Mouse (Mus musculus) forebrain, postnatal 0 days (tissue): ENCODE data around the gene Ttc23. TPM values are rescaled to one million over a fixed set of nuclear protein-coding genes. Genes with fewer than 3 reads are reported as not detected.
A peak's percentile ranks its signal among the peaks of the same experiment; 100 is the strongest.

Experiments used
- ATAC-seq: fragments of 200-750 bp; cut with Nextera tagmentation; 2 replicates; pipeline ENCODE4 v1.8.0; 2017; ENCODE audit warnings: mild to moderate bottlenecking, moderate library complexity
- DNase-seq: peaks from one replicate; pipeline ENCODE4 v3.0.0-alpha.2; 2015
- H3K27ac ChIP-seq: fragments of 300-500 bp; sonication (generic); 2 replicates; pipeline ENCODE4 v1.5.1; 2014; ENCODE audit warnings: low read depth, mild to moderate bottlenecking, antibody characterized with exemption, low read length, moderate library complexity, mixed read lengths
- H3K27me3 ChIP-seq: fragments of 300-500 bp; sonication (generic); 2 replicates; pipeline ENCODE4 v1.6.1; 2014; ENCODE audit warnings: mild to moderate bottlenecking, low read length, mixed read lengths; ENCODE audit not compliant: insufficient read depth
- H3K36me3 ChIP-seq: fragments of 300-500 bp; sonication (generic); 2 replicates; pipeline ENCODE4 v1.6.1; 2014; ENCODE audit warnings: mild to moderate bottlenecking, moderate library complexity; ENCODE audit not compliant: insufficient read depth
- H3K4me1 ChIP-seq: fragments of 300-500 bp; sonication (generic); 2 replicates; pipeline ENCODE4 v1.6.1; 2014; ENCODE audit warnings: antibody characterized with exemption; ENCODE audit not compliant: insufficient read depth
- H3K4me2 ChIP-seq: fragments of 300-500 bp; sonication (generic); 2 replicates; pipeline ENCODE4 v1.6.1; 2014; ENCODE audit warnings: low read depth, mild to moderate bottlenecking, moderate library complexity
- H3K4me3 ChIP-seq: fragments of 300-500 bp; sonication (generic); 2 replicates; pipeline ENCODE4 v1.5.1; 2014; ENCODE audit warnings: low read depth, low read length, mixed read lengths
- H3K9ac ChIP-seq: fragments of 300-500 bp; sonication (generic); 2 replicates; pipeline ENCODE4 v1.6.1; 2014; ENCODE audit warnings: mild to moderate bottlenecking
- H3K9me3 ChIP-seq: fragments of 300-500 bp; sonication (generic); 2 replicates; pipeline ENCODE4 v1.6.1; 2016; ENCODE audit warnings: low read length
- CTCF ChIP-seq: sonication (generic); IDR thresholded peaks from 2 replicates; pipeline ENCODE4 v1.5.1; 2016; ENCODE audit warnings: antibody characterized with exemption, control low read depth, low read depth
- WGBS: fragments of 180-500 bp; shearing (Covaris S2); extraction: QIAGEN DNeasy Blood & Tissue Kit; methylation state at CpG from one replicate; pipeline ENCODE4 v1.1.7; 2014; 5-methylcytosine and 5-hydroxymethylcytosine counted together
- polyA plus RNA-seq: library from polyadenylated mRNA; unstranded; fragments of >200 nt; fragmentation: Nextera tagmentation; extraction: Ambion mirVana; gene quantifications from 2 replicates; pipeline ENCODE4 v1.2.1, GENCODE M21; 2015
- total RNA-seq: library from RNA; depleted of rRNA; stranded (reverse); fragments of >200 nt; gene quantifications from 2 replicates; pipeline ENCODE4 v1.2.3, GENCODE M21; 2014

Ttc23 gene
- total and polyA plus RNA-seq, 2 experiments from 2014 or later = 6.0 to 11.0 TPM

DNA sequence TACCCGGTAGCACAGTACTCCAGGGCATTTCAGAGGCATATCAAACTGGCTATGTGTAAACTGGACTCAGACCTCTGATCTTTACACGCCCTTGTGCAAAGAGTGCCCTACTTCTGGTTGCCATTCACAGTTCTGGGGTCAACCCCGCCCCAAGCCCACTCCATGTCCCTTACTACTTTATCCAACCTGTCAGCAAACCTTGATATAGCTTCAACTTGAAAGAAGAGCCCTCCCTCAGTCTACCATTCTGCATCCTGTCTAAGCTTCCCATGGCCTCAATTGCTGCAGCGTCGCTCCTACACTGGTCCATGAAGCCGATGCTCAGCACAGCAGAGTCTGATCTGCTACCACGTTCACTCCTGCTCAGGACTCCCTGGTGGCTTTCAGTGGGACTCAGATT is 108.2 kb downstream of the Ttc23 start:
- H3K9ac ChIP-seq = no peak overlapping the region
- no peaks in the 10 kb centered on the region for H3K4me1 ChIP-seq
- DNase-seq = no peak
- no peaks in the 10 kb centered on the region for H3K36me3 ChIP-seq
- no peak overlapping the region for H3K27ac ChIP-seq
- WGBS = 84% methylated on average over 7 of the region's 7 CpGs
- H3K4me2 ChIP-seq = no peak overlapping the region
- ATAC-seq = no peak
- H3K9me3 ChIP-seq = no peaks in the 10 kb centered on the region
- H3K4me3 ChIP-seq = no peak overlapping the region
- TF ChIP-seq CTCF = no peak
- no peaks in the 10 kb centered on the region for H3K27me3 ChIP-seq

DNA sequence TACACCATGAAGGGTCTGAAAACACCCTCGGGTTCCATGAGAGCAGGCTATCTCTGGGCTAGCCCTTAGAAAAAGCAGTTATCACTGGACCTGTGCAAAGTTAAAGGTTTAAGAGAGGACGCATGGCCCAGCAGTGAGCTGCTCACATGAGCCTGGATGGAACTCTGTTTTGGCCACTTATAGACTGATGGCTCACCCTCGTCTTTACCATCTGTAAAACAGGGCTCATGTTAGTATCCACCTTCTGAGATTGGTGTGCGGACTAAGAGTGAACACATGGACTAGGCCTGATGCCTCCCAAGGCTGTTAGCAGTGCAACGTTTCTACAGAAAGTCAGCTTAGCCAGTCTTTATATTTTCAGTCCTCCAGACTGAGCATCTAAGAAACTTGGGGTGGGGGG is 109.4 kb downstream of the Ttc23 start:
- 61% methylated on average over 5 of the region's 5 CpGs for WGBS

DNA sequence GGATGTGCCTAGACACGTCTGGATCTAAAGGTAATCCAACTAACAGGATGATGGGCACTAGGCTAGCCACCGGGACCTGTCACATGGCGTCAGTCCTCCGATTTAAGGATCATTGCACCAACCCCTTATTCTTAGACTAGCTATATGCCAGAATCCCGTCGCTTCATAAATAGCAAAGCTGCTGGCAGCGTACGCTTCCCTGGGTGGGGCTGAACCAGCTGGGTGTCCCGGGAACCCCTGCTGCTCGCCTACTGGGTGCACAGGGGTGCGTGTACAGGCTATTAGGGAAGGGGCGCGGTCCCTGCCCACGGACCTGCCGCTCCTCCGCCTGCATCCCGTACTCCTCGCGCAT is 111.3 kb downstream of the Ttc23 start:
- no peaks in the 10 kb centered on the region for H3K27me3 ChIP-seq
- no peaks in the 10 kb centered on the region for H3K9me3 ChIP-seq
- no peaks in the 10 kb centered on the region for H3K36me3 ChIP-seq
- ATAC-seq = no peak; the same call in 1 of the 2 replicates
- DNase-seq = no peak
- TF ChIP-seq CTCF = no peak
- under 1% methylated on average over 19 of the region's 19 CpGs for WGBS
- no peaks in the 10 kb centered on the region for H3K4me1 ChIP-seq
- peak overlapping the region; percentile 61 for H3K4me3 ChIP-seq
- peak overlapping the region; percentile 89 for H3K4me2 ChIP-seq
- peak overlapping the region; percentile 70 for H3K27ac ChIP-seq
- peak overlapping the region; percentile 66 for H3K9ac ChIP-seq

More for the DNA sequence above, 109.4 kb downstream of the Ttc23 start:
- Histone ChIP-seq H3K27ac (no peak overlapping the region), H3K9ac (no peak overlapping the region), H3K4me1 (no peaks in the 10 kb centered on the region), H3K36me3 (no peaks in the 10 kb centered on the region), H3K9me3 (no peaks in the 10 kb centered on the region), H3K4me3 (no peak overlapping the region), H3K4me2 (no peak overlapping the region), H3K27me3 (no peaks in the 10 kb centered on the region)
- TF ChIP-seq CTCF = no peak
- ATAC-seq (no peak), DNase-seq (no peak)

DNA sequence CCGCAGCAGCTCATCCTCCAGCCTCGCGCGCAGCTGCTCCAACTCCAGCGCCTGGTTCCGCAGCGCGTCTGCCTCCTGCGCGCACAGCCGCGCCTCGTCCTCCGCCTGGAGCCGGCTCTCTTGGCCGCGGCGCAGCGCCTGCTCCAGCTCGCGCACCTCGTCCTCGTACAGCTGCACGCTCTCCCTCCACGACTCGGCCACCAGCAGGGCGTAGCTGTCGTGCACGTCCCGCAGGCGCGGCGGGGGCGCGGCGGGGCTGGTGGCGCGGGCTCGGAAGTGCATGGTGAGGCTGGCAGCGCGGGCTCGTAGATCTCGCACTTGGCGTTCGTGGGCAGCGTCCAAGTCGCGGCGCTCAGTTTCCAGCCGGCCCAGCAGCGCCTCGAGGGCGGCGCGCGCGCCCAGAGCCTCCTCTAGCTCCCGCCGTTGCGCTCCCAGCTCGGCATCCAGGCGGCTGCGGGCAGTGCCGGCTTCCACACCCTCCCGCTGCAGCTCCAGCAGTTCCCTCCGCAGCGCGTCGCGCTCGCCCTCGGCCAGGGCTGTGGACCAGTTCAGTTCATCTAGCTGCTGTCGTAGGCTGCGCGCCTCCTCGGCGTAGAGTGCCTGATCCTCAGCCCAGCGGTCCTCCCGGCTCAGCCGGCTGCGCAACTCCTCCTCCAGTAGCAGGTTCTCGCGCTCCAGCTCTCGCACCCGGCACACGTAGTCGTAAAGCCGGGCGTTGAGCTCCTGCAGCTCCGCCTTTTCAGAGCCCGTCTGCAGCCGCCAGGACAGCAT is 111.8 kb downstream of the Ttc23 start:
- Histone ChIP-seq H3K4me1 (no peaks in the 10 kb centered on the region), H3K4me3 (peak overlapping the region; percentile 61), H3K9me3 (no peaks in the 10 kb centered on the region), H3K4me2 (peak overlapping the region; percentile 89), H3K27ac (peak overlapping the region; percentile 70), H3K9ac (peak overlapping the region; percentile 66), H3K27me3 (no peaks in the 10 kb centered on the region), H3K36me3 (no peaks in the 10 kb centered on the region)
- peak; percentile 76 for ATAC-seq
- WGBS = 3% methylated on average over 76 of the region's 92 CpGs
- 0 out of 2 replicates have a peak, but pooled peaks have one; percentile 28 for TF ChIP-seq CTCF
- DNase-seq = peak; percentile 80

DNA sequence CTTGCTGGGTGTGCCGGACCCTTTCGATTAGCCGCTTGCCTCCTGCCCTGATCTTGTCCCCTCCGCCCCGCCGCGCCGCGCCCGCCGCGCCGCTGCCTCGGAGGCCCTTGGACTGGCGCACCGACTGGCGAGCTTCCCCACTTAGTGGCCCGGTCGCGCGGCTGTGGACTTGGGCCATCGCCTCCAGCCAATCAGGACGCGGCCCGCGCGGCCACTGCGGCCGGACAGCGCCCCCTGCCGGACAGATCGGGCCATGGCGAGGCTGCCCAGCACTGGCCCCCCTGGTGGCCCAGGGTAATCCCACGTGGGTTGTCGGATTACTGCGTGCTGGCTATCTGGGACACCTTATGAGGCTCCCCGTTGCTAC is 112.4 kb downstream of the Ttc23 start, which contains the start of gene Synm:
Gene Synm (minus strand): TSS at position 114 of the 367 bp plus-strand sequence.
- Histone ChIP-seq H3K9me3 (no peaks in the 10 kb centered on the region), H3K9ac (peak within 1 kb of the TSS; percentile 66), H3K4me3 (peak within 1 kb of the TSS; percentile 61), H3K27me3 (no peaks in the 10 kb centered on the region), H3K4me2 (peak within 1 kb of the TSS; percentile 89), H3K4me1 (no peaks in the 10 kb centered on the region), H3K36me3 (no peaks in the 10 kb centered on the region), H3K27ac (peak within 1 kb of the TSS; percentile 70)
- ATAC-seq (peak; percentile 87), DNase-seq (peak; percentile 89)
- WGBS = 3% methylated on average over 25 of the region's 37 CpGs
- TF ChIP-seq CTCF = peak; percentile 99

DNA sequence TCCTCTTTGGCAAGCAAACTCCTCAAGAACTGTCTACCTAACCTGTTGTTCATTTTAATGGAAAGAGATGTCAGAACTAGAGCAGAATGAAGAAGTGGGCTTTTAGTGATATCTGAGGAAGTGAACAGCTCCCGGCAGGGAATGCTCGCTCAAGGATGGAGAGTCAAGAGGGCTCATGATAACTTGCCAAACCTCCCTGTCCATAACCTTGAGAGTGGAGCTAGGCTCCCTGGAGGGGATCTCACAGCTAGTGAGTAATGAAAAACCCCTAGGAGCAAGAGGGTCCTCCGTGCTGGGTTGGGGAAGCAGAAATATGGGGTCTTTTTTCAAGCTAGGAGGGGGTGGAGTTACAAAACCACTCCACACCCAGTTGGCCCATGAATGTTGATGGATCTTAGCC is 116.4 kb downstream of the Ttc23 start:
- ATAC-seq = no peak
- 66% methylated on average over 3 of the region's 3 CpGs for WGBS
- no peak overlapping the region for H3K4me3 ChIP-seq

DNA sequence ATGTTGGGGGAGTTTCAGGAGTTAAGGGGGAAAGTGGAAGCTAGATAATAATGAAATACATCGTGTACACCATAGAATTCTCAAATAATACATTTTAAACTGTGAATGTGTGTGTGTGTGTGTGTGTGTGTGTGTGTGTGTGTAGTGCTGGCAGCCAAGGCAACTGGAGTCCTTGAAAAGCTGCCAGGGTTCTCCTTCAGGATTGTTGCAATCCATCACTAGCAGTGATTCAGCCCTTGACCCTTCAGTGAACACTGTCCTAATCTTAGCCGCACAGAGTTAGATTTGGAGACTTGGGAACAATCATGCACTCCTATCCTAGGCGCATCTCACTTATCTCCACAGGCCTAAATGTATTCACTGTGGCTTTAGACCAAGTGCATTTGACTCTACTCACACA is 120.9 kb downstream of the Ttc23 start:
- no peaks in the 10 kb centered on the region for H3K9me3 ChIP-seq
- H3K4me2 ChIP-seq = no peak overlapping the region
- H3K27me3 ChIP-seq = no peaks in the 10 kb centered on the region
- DNase-seq (no peak), ATAC-seq (no peak)
- no peaks in the 10 kb centered on the region for H3K36me3 ChIP-seq
- H3K4me1 ChIP-seq = no peaks in the 10 kb centered on the region
- no peak overlapping the region for H3K4me3 ChIP-seq
- no peak overlapping the region for H3K9ac ChIP-seq
- TF ChIP-seq CTCF = no peak
- no peak overlapping the region for H3K27ac ChIP-seq
- WGBS = 84% methylated on average over 3 of the region's 3 CpGs

More for the DNA sequence above, 116.4 kb downstream of the Ttc23 start:
- H3K27ac ChIP-seq = no peak overlapping the region
- H3K36me3 ChIP-seq = no peaks in the 10 kb centered on the region
- no peak for DNase-seq
- H3K27me3 ChIP-seq = no peaks in the 10 kb centered on the region
- no peak overlapping the region for H3K4me2 ChIP-seq
- TF ChIP-seq CTCF = no peak
- H3K9me3 ChIP-seq = no peaks in the 10 kb centered on the region
- H3K4me1 ChIP-seq = no peaks in the 10 kb centered on the region
- no peak overlapping the region for H3K9ac ChIP-seq
